Mouse (Mus musculus): Measurements from ENCODE around the gene Rap1gap2. TPM values are rescaled to one million over a fixed set of nuclear protein-coding genes. Genes with fewer than 3 reads are reported as not detected.

The Rap1gap2 gene
- polyA plus RNA-seq, 1 experiment from 2014 or later, result 1.4 TPM

- Histone ChIP-seq H3K27ac (no peak overlapping the region), H3K4me1 (peaks cover 17% of the 10 kb centered on the region), H3K9ac (no peak overlapping the region), H3K4me2 (no peak overlapping the region), H3K27me3 (replicated peaks) (no peaks in the 10 kb centered on the region), H3K4me3 (no peak overlapping the region), H3K9me3 (replicated peaks) (no peaks in the 10 kb centered on the region), H3K36me3 (no peaks in the 10 kb centered on the region)
- no peak for ATAC-seq
- WGBS (ENCODE audit: insufficient replicate concordance), result 41% methylated on average over 3 of the region's 3 CpGs
Observed at GRCm38 (mm10) chr11:74487952-74488351, 122.8 kb downstream of the Rap1gap2 start.

DNA sequence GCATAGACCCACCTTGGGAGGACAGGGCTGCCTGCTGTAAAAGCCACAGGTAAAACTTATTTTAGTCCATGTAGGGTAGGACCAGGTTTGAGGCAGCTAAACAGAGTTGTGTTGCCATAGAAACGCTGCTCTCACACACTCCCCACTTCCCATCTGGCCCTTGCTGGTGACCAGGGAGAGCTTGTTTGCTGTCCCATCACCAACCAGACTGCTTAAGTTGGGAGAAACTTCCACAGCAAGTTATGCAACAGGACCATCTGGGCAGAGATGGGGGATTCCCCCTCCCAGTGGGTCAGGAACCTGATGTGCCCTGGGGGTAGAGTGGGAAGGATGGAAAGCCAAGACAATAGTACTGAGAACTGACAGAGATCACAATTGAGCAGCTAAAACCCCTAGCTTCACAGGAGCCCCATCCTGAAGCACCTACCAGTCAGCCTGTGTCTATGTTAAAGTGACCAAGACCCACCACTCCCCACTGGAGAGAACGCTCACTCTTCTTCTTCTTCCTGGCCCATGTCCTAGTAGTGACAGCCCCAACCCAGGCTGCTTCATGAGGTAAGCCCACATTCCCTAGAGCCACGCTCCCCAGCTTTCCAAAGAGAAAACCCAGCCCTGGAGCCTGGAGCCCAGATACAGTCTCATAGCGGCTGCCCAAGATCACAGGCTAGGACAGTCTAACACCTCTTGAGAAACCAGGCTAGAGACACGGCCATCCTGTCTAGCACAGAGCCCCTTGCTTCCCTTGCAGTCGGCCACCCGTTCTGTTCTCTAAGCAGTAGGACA lies 125.1 kb downstream of the Rap1gap2 start:
- no peak overlapping the region for H3K9ac ChIP-seq
- H3K4me1 ChIP-seq, result peaks cover 17% of the 10 kb centered on the region
- H3K4me2 ChIP-seq, result no peak overlapping the region
- H3K36me3 ChIP-seq, result no peaks in the 10 kb centered on the region
- WGBS (ENCODE audit: insufficient replicate concordance), result 64% methylated on average over 7 of the region's 7 CpGs
- no peak for ATAC-seq
- H3K27me3 ChIP-seq (replicated peaks), result no peaks in the 10 kb centered on the region
- no peak overlapping the region for H3K4me3 ChIP-seq
- no peaks in the 10 kb centered on the region for H3K9me3 ChIP-seq (replicated peaks)
- H3K27ac ChIP-seq, result no peak overlapping the region

DNA sequence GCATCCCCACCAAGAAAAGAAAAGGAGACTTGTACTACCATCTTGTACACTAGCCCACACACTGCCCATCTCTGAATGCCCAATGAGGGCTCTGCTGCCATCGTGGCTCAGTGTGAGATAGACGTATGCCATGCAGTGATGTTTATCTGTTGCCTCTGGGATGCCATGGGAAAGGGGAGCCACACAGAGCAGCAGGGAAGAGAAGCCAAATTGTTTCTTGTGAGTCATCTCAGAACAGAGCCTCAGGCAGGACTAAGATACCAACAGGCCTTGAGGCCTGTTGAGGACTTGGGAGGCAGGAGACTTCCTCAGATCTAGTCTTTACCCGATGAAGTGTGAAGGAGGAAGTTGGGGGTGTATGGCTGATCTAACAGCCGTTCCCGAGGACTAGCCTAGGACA lies 126.8 kb downstream of the Rap1gap2 start:
- H3K9ac ChIP-seq, result no peak overlapping the region

DNA sequence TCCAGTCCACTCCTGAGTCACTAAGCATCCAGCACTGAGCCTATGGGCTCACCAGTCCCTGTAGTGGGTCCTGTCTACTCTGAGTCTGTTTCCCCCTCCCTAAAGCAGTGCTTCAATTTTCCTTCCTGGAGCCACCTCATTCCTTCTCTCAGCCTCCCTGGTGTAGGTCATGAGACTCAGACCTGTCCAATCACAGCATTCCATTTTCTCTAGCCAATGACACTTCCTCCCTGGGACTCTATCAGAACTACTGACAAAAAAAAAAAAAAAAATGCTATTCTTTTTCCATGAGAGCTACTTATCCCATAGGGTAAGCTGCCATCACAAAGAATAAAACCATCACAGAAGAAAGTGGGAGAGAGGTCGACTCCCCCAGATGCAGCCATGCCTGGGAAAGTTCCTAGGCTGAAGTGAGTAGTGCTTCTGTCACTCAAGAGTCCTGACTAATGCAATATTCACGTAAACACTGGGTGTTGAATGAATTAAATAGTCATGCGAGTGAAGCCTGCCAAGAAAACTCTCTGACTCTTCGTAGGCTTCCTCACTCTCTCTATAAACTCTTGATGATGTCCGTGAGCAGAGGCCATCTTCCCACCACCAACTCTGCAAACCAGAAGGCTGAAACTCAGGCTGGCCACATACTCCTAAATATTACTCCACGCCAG lies 127.4 kb downstream of the Rap1gap2 start:
- no peak for ATAC-seq
- WGBS (ENCODE audit: insufficient replicate concordance), result 52% methylated on average over 6 of the region's 6 CpGs

More for the DNA sequence above, 126.8 kb downstream of the Rap1gap2 start:
- 32% methylated on average over 5 of the region's 5 CpGs for WGBS (ENCODE audit: insufficient replicate concordance)
- H3K4me1 ChIP-seq, result peaks cover 16% of the 10 kb centered on the region
- no peak for ATAC-seq
- no peak overlapping the region for H3K4me3 ChIP-seq
- H3K27ac ChIP-seq, result no peak overlapping the region
- no peak overlapping the region for H3K4me2 ChIP-seq
- H3K9me3 ChIP-seq (replicated peaks), result no peaks in the 10 kb centered on the region
- H3K36me3 ChIP-seq, result no peaks in the 10 kb centered on the region
- H3K27me3 ChIP-seq (replicated peaks), result no peaks in the 10 kb centered on the region

DNA sequence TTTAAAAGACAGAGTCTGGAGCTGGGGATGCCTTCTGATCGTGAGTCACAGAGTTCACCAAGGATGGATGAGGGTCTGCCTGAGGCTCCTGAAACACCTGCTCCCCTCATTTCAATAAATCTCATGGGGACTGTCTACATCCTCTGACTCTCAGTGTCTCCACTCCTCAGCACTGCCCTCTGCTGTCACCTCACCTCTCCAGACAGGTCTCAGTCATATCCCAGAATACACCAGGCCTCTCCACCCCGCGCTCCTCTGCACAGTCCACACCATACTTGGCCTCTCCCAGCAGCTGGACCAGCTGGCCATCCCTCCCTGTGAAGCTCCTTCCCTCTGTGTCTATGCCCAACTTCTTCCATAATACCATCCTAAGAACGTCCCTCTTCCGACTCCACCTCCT lies 128.9 kb downstream of the Rap1gap2 start:
- ATAC-seq, result no peak
- WGBS (ENCODE audit: insufficient replicate concordance), result 59% methylated on average over 5 of the region's 5 CpGs
- no peak overlapping the region for H3K9ac ChIP-seq

More for the DNA sequence above, 127.4 kb downstream of the Rap1gap2 start:
- peaks cover 10% of the 10 kb centered on the region for H3K4me1 ChIP-seq
- no peak overlapping the region for H3K27ac ChIP-seq
- H3K36me3 ChIP-seq, result no peaks in the 10 kb centered on the region
- H3K9me3 ChIP-seq (replicated peaks), result no peaks in the 10 kb centered on the region
- no peak overlapping the region for H3K9ac ChIP-seq
- no peak overlapping the region for H3K4me2 ChIP-seq
- no peaks in the 10 kb centered on the region for H3K27me3 ChIP-seq (replicated peaks)
- no peak overlapping the region for H3K4me3 ChIP-seq

DNA sequence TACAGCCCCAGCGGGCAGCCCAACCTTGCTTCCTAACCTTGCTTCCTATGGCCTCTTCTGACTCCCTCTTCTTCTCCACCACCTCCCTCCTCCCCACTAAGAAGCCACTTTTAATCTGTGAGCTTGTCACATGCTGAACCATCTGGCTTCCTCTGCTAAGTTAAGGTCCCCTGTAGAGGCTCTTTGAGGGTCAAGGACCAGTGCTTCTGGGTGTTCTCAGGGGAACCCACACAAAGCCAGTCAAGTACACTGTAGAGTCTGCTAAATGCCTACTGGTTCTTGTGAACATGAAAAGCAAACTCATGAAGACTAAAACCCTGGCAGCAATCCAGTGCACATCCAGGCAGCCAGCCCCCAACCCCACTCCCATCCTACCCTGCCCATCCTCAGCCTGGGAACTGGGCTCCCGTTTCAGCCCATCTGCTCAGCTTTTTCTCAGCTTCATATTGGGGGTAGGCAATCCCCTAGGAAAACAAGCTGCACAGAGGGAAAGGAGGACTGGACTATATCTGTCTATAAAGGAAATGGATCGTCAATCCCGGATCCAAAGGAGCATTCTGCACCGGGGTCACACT lies 130.9 kb downstream of the Rap1gap2 start:
- no peak overlapping the region for H3K27ac ChIP-seq
- no peak overlapping the region for H3K4me2 ChIP-seq
- H3K27me3 ChIP-seq (replicated peaks), result no peaks in the 10 kb centered on the region
- no peaks in the 10 kb centered on the region for H3K9me3 ChIP-seq (replicated peaks)
- H3K4me1 ChIP-seq, result no peaks in the 10 kb centered on the region
- no peak overlapping the region for H3K4me3 ChIP-seq
- 70% methylated on average over 5 of the region's 5 CpGs for WGBS (ENCODE audit: insufficient replicate concordance)
- H3K36me3 ChIP-seq, result no peaks in the 10 kb centered on the region
- no peak overlapping the region for H3K9ac ChIP-seq
- no peak for ATAC-seq

More for the DNA sequence above, 128.9 kb downstream of the Rap1gap2 start:
- Histone ChIP-seq H3K36me3 (no peaks in the 10 kb centered on the region), H3K4me2 (no peak overlapping the region), H3K9me3 (replicated peaks) (no peaks in the 10 kb centered on the region), H3K27me3 (replicated peaks) (no peaks in the 10 kb centered on the region), H3K4me1 (no peaks in the 10 kb centered on the region), H3K4me3 (no peak overlapping the region), H3K27ac (no peak overlapping the region)

GRCm38 (mm10) chr11:74478877-74479276 lies 131.8 kb downstream of the Rap1gap2 start:
- H3K27ac ChIP-seq, result no peak overlapping the region
- H3K4me1 ChIP-seq, result no peaks in the 10 kb centered on the region
- no peak for ATAC-seq
- no peak overlapping the region for H3K9ac ChIP-seq
- H3K4me2 ChIP-seq, result no peak overlapping the region
- H3K9me3 ChIP-seq (replicated peaks), result no peaks in the 10 kb centered on the region
- H3K4me3 ChIP-seq, result no peak overlapping the region
- 71% methylated on average over 2 of the region's 2 CpGs for WGBS (ENCODE audit: insufficient replicate concordance)
- H3K36me3 ChIP-seq, result no peaks in the 10 kb centered on the region
- H3K27me3 ChIP-seq (replicated peaks), result no peaks in the 10 kb centered on the region

- no peak for ATAC-seq
- Histone ChIP-seq H3K27ac (no peak overlapping the region), H3K36me3 (no peaks in the 10 kb centered on the region), H3K4me3 (no peak overlapping the region), H3K4me2 (no peak overlapping the region), H3K27me3 (replicated peaks) (no peaks in the 10 kb centered on the region), H3K9ac (no peak overlapping the region), H3K4me1 (peaks cover 14% of the 10 kb centered on the region), H3K9me3 (replicated peaks) (no peaks in the 10 kb centered on the region)
- 66% methylated on average over 10 of the region's 10 CpGs for WGBS (ENCODE audit: insufficient replicate concordance)
Observed at GRCm38 (mm10) chr11:74472671-74473070, 138.0 kb downstream of the Rap1gap2 start.

- peaks cover 23% of the 10 kb centered on the region for H3K4me1 ChIP-seq
Observed at GRCm38 (mm10) chr11:74468195-74468594, 142.5 kb downstream of the Rap1gap2 start.

DNA sequence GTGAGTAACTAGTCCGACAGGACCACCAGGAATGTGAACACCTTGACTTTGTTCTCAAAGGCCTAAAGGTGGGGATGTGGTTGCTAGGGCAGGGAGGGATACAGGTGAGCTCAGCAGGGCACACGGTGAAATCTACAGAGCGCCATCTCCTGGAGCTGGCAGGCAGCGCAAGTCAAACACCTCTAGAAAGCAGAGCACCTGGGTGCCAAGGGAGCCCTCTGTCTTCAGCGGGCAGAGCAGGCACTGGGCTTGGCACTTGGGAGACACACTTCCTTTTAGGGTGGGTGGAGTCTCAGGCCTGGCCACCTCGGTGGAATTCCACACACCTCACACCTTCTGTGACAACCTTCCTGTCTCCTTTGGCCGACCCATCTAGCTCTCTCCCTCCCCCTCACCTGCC lies 145.0 kb downstream of the Rap1gap2 start:
- H3K4me3 ChIP-seq, result no peak overlapping the region
- no peaks in the 10 kb centered on the region for H3K27me3 ChIP-seq (replicated peaks)
- H3K9ac ChIP-seq, result no peak overlapping the region
- H3K36me3 ChIP-seq, result no peaks in the 10 kb centered on the region
- H3K4me2 ChIP-seq, result no peak overlapping the region
- no peak for ATAC-seq
- H3K9me3 ChIP-seq (replicated peaks), result no peaks in the 10 kb centered on the region
- H3K4me1 ChIP-seq, result peaks cover 23% of the 10 kb centered on the region
- WGBS (ENCODE audit: insufficient replicate concordance), result 36% methylated on average over 7 of the region's 7 CpGs
- no peak overlapping the region for H3K27ac ChIP-seq

More at GRCm38 (mm10) chr11:74468195-74468594, 142.5 kb downstream of the Rap1gap2 start:
- no peak overlapping the region for H3K4me2 ChIP-seq
- H3K4me3 ChIP-seq, result no peak overlapping the region
- 43% methylated on average over 6 of the region's 6 CpGs for WGBS (ENCODE audit: insufficient replicate concordance)
- no peaks in the 10 kb centered on the region for H3K9me3 ChIP-seq (replicated peaks)
- H3K27ac ChIP-seq, result no peak overlapping the region
- H3K36me3 ChIP-seq, result no peaks in the 10 kb centered on the region
- H3K9ac ChIP-seq, result no peak overlapping the region
- no peak for ATAC-seq
- no peaks in the 10 kb centered on the region for H3K27me3 ChIP-seq (replicated peaks)

- Histone ChIP-seq H3K27ac (no peak overlapping the region), H3K9me3 (replicated peaks) (no peaks in the 10 kb centered on the region), H3K36me3 (no peaks in the 10 kb centered on the region), H3K4me3 (no peak overlapping the region), H3K4me1 (peaks cover 23% of the 10 kb centered on the region), H3K27me3 (replicated peaks) (no peaks in the 10 kb centered on the region), H3K9ac (no peak overlapping the region), H3K4me2 (no peak overlapping the region)
- ATAC-seq, result no peak
- WGBS (ENCODE audit: insufficient replicate concordance), result 67% methylated on average over 9 of the region's 10 CpGs
Observed at GRCm38 (mm10) chr11:74464181-74464977, 146.3 kb downstream of the Rap1gap2 start.
